Mouse (Mus musculus) embryonic fibroblast, embryonic 13.5 days (primary cell): ENCODE results near the gene Tnxb. TPM values are rescaled to one million over a fixed set of nuclear protein-coding genes. Genes with fewer than 3 reads are reported as not detected.

Experiments used
- H3K27ac ChIP-seq: 2 replicates; pipeline ENCODE4 v1.5.1; 2012; ENCODE audit warnings: low read length, control low read depth, inconsistent platforms; ENCODE audit not compliant: insufficient read depth
- H3K4me1 ChIP-seq: 2 replicates; pipeline ENCODE4 v1.6.1; 2011; ENCODE audit warnings: low read length; ENCODE audit not compliant: control insufficient read depth, insufficient read depth
- H3K4me3 ChIP-seq: 2 replicates; pipeline ENCODE4 v1.5.1; 2011; ENCODE audit warnings: mild to moderate bottlenecking, control low read depth, low read length; ENCODE audit not compliant: insufficient read depth
- CTCF ChIP-seq: IDR thresholded peaks from 2 replicates; pipeline ENCODE4 v1.5.1; 2011; ENCODE audit warnings: mild to moderate bottlenecking, control low read depth, low read length, moderate library complexity, borderline replicate concordance; ENCODE audit not compliant: insufficient read depth
- POLR2A ChIP-seq: IDR thresholded peaks from 2 replicates; pipeline ENCODE4 v1.6.1; 2011; ENCODE audit warnings: low read depth, mild to moderate bottlenecking, control low read depth, low read length, moderate library complexity
- polyA plus RNA-seq: library from polyadenylated mRNA; stranded (reverse); fragments of >200 nt; gene quantifications from 2 replicates; pipeline ENCODE4 v1.2.4, GENCODE M21; 2011; ENCODE audit warnings: low read depth; ENCODE audit not compliant: missing spikeins, insufficient read length

The Tnxb gene
- polyA plus RNA-seq, 1 experiment, result 0.19 TPM

- Histone ChIP-seq H3K4me1 (peaks cover 6% of the 10 kb centered on the region; the same call in 1 of the 2 replicates), H3K4me3 (no peak overlapping the region), H3K27ac (no peak overlapping the region)
- TF ChIP-seq CTCF (no peak), POLR2A (no peak)
Observed at GRCm38 (mm10) chr17:34643379-34643778, 27.0 kb upstream of the Tnxb start.

GRCm38 (mm10) chr17:34643944-34644343 lies 26.4 kb upstream of the Tnxb start:
- Histone ChIP-seq H3K4me1 (peaks cover 6% of the 10 kb centered on the region; the same call in 1 of the 2 replicates), H3K4me3 (no peak overlapping the region), H3K27ac (no peak overlapping the region)
- TF ChIP-seq CTCF (no peak), POLR2A (no peak)

GRCm38 (mm10) chr17:34644608-34645007 lies 25.7 kb upstream of the Tnxb start, which contains the start of gene Fkbpl:
TSS of gene Fkbpl (plus strand) at chr17:34644764.
- TF ChIP-seq CTCF (no peak), POLR2A (peak; percentile 91)
- H3K4me3 ChIP-seq, result peak within 1 kb of the TSS; percentile 76
- H3K4me1 ChIP-seq, result peaks cover 6% of the 10 kb centered on the region; the same call in 1 of the 2 replicates
- H3K27ac ChIP-seq, result 0 out of 2 replicates have a peak within 1 kb of the TSS, but pooled peaks have one; percentile 23

- peaks cover 6% of the 10 kb centered on the region; the same call in 1 of the 2 replicates for H3K4me1 ChIP-seq
- H3K27ac ChIP-seq, result no peak overlapping the region
- H3K4me3 ChIP-seq, result peak overlapping the region; percentile 76
- no peak for TF ChIP-seq CTCF
- no peak for TF ChIP-seq POLR2A
Observed at GRCm38 (mm10) chr17:34645256-34645829, 25.0 kb upstream of the Tnxb start.

- H3K4me1 ChIP-seq, result 0 out of 2 replicates have a peak, but pooled peaks cover 4% of the 10 kb centered on the region
- H3K27ac ChIP-seq, result no peak overlapping the region
- TF ChIP-seq POLR2A, result no peak
- TF ChIP-seq CTCF, result no peak
- no peak overlapping the region for H3K4me3 ChIP-seq
Observed at GRCm38 (mm10) chr17:34645831-34646511, 24.4 kb upstream of the Tnxb start.

GRCm38 (mm10) chr17:34646906-34647787 lies 23.2 kb upstream of the Tnxb start, which contains the start of gene Atf6b:
TSS of gene Atf6b (plus strand) at chr17:34647146.
- no peak for TF ChIP-seq CTCF
- TF ChIP-seq POLR2A, result peak; percentile 65; the same call in 1 of the 2 replicates
- 0 out of 2 replicates have a peak, but pooled peaks cover 4% of the 10 kb centered on the region for H3K4me1 ChIP-seq
- H3K27ac ChIP-seq, result 0 out of 2 replicates have a peak within 1 kb of the TSS, but pooled peaks have one; percentile 12
- H3K4me3 ChIP-seq, result peak within 1 kb of the TSS; percentile 93

- TF ChIP-seq CTCF (no peak), POLR2A (no peak)
- Histone ChIP-seq H3K4me3 (peak overlapping the region; percentile 93; the same call in 1 of the 2 replicates), H3K4me1 (0 out of 2 replicates have a peak, but pooled peaks cover 4% of the 10 kb centered on the region), H3K27ac (no peak overlapping the region)
Observed at GRCm38 (mm10) chr17:34648141-34648890, 22.0 kb upstream of the Tnxb start.

- 0 out of 2 replicates have a peak, but pooled peaks cover 4% of the 10 kb centered on the region for H3K4me1 ChIP-seq
- TF ChIP-seq POLR2A (no peak), CTCF (no peak)
- H3K4me3 ChIP-seq, result no peak overlapping the region
- H3K27ac ChIP-seq, result no peak overlapping the region
Observed at GRCm38 (mm10) chr17:34649106-34649864, 21.1 kb upstream of the Tnxb start.
